Mouse (Mus musculus): ENCODE data around the gene Pum2. TPM values are rescaled to one million over a fixed set of nuclear protein-coding genes. Genes with fewer than 3 reads are reported as not detected.
"Not testable (repeated sequence)": the region's sequence is repeated elsewhere in the genome, so short reads cannot be mapped to it uniquely, and the experiment has no call there.

Pum2 gene
- polyA plus RNA-seq, 1 experiment = 46.2 TPM

- H3K36me3 ChIP-seq (ENCODE audit: control insufficient read depth, insufficient read depth, low read length) = no peaks in the 10 kb centered on the region
- H3K27me3 ChIP-seq (ENCODE audit: control insufficient read depth, insufficient read depth, low read length) = no peaks in the 10 kb centered on the region
- H3K4me3 ChIP-seq (ENCODE audit: extremely low read depth, insufficient read depth, insufficient read length) = peak overlapping the region; percentile 54
- H3K4me1 ChIP-seq (ENCODE audit: control insufficient read depth, insufficient read depth, insufficient read length) = peaks cover 4% of the 10 kb centered on the region
- TF ChIP-seq POLR2A (IDR thresholded peaks at IDR 0.05; ENCODE audit: low read depth, low read length) (no peak), CTCF (IDR thresholded peaks at IDR 0.05; ENCODE audit: extremely low read depth, insufficient read depth, insufficient read length, insufficient replicate concordance) (no peak)
- H3K27ac ChIP-seq (ENCODE audit: insufficient read depth, low read length) = no peak overlapping the region; the same call in 1 of the 2 replicates
- WGBS = under 1% methylated on average over 7 of the region's 7 CpGs
- DNase-seq (ENCODE audit: low read depth in 1 of 2, low spot score in 2 of 2) = no peak
Measured at GRCm38 (mm10) chr12:8675361-8675760, 1.4 kb downstream of the Pum2 start.

GRCm38 (mm10) chr12:8676341-8676740 is 2.4 kb downstream of the Pum2 start:
- Histone ChIP-seq H3K4me3 (ENCODE audit: extremely low read depth, insufficient read depth, insufficient read length) (no peak overlapping the region), H3K36me3 (ENCODE audit: control insufficient read depth, insufficient read depth, low read length) (no peaks in the 10 kb centered on the region), H3K27ac (ENCODE audit: insufficient read depth, low read length) (no peak overlapping the region), H3K27me3 (ENCODE audit: control insufficient read depth, insufficient read depth, low read length) (no peaks in the 10 kb centered on the region), H3K4me1 (ENCODE audit: control insufficient read depth, insufficient read depth, insufficient read length) (peaks cover 4% of the 10 kb centered on the region)
- 53% methylated on average over 6 of the region's 6 CpGs for WGBS
- no peak for DNase-seq (ENCODE audit: low read depth in 1 of 2, low spot score in 2 of 2)
- no peak for TF ChIP-seq CTCF (IDR thresholded peaks at IDR 0.05; ENCODE audit: extremely low read depth, insufficient read depth, insufficient read length, insufficient replicate concordance)
- TF ChIP-seq POLR2A (IDR thresholded peaks at IDR 0.05; ENCODE audit: low read depth, low read length) = no peak

- TF ChIP-seq CTCF (IDR thresholded peaks at IDR 0.05; ENCODE audit: extremely low read depth, insufficient read depth, insufficient read length, insufficient replicate concordance) = no peak
- TF ChIP-seq POLR2A (IDR thresholded peaks at IDR 0.05; ENCODE audit: low read depth, low read length) = no peak
- no peak overlapping the region for H3K4me3 ChIP-seq (ENCODE audit: extremely low read depth, insufficient read depth, insufficient read length)
- H3K27ac ChIP-seq (ENCODE audit: insufficient read depth, low read length) = no peak overlapping the region
- DNase-seq (ENCODE audit: low read depth in 1 of 2, low spot score in 2 of 2) = no peak
- H3K27me3 ChIP-seq (ENCODE audit: control insufficient read depth, insufficient read depth, low read length) = no peaks in the 10 kb centered on the region
- H3K4me1 ChIP-seq (ENCODE audit: control insufficient read depth, insufficient read depth, insufficient read length) = peaks cover 4% of the 10 kb centered on the region
- no peaks in the 10 kb centered on the region for H3K36me3 ChIP-seq (ENCODE audit: control insufficient read depth, insufficient read depth, low read length)
Measured at GRCm38 (mm10) chr12:8677926-8678325, 4.0 kb downstream of the Pum2 start.

GRCm38 (mm10) chr12:8684200-8684599 is 10.3 kb downstream of the Pum2 start:
- Histone ChIP-seq H3K27me3 (ENCODE audit: control insufficient read depth, insufficient read depth, low read length) (no peaks in the 10 kb centered on the region), H3K4me3 (ENCODE audit: extremely low read depth, insufficient read depth, insufficient read length) (no peak overlapping the region), H3K27ac (ENCODE audit: insufficient read depth, low read length) (no peak overlapping the region), H3K4me1 (ENCODE audit: control insufficient read depth, insufficient read depth, insufficient read length) (peaks cover 7% of the 10 kb centered on the region), H3K36me3 (ENCODE audit: control insufficient read depth, insufficient read depth, low read length) (no peaks in the 10 kb centered on the region)
- TF ChIP-seq POLR2A (IDR thresholded peaks at IDR 0.05; ENCODE audit: low read depth, low read length) = no peak
- no peak for TF ChIP-seq CTCF (IDR thresholded peaks at IDR 0.05; ENCODE audit: extremely low read depth, insufficient read depth, insufficient read length, insufficient replicate concordance)
- WGBS = 40% methylated on average over 1 of the region's 1 CpGs
- no peak for DNase-seq (ENCODE audit: low read depth in 1 of 2, low spot score in 2 of 2)

GRCm38 (mm10) chr12:8685036-8685435 is 11.1 kb downstream of the Pum2 start:
- DNase-seq (ENCODE audit: low read depth in 1 of 2, low spot score in 2 of 2) = no peak
- 96% methylated on average over 3 of the region's 3 CpGs for WGBS
- H3K36me3 ChIP-seq (ENCODE audit: control insufficient read depth, insufficient read depth, low read length) = no peaks in the 10 kb centered on the region
- TF ChIP-seq CTCF (IDR thresholded peaks at IDR 0.05; ENCODE audit: extremely low read depth, insufficient read depth, insufficient read length, insufficient replicate concordance) = no peak
- TF ChIP-seq POLR2A (IDR thresholded peaks at IDR 0.05; ENCODE audit: low read depth, low read length) = no peak
- H3K27ac ChIP-seq (ENCODE audit: insufficient read depth, low read length) = no peak overlapping the region
- H3K4me3 ChIP-seq (ENCODE audit: extremely low read depth, insufficient read depth, insufficient read length) = no peak overlapping the region
- no peaks in the 10 kb centered on the region for H3K27me3 ChIP-seq (ENCODE audit: control insufficient read depth, insufficient read depth, low read length)
- peaks cover 7% of the 10 kb centered on the region for H3K4me1 ChIP-seq (ENCODE audit: control insufficient read depth, insufficient read depth, insufficient read length)

- not testable (repeated sequence) for DNase-seq (ENCODE audit: low read depth in 1 of 2, low spot score in 2 of 2); H3K36me3 ChIP-seq (ENCODE audit: control insufficient read depth, insufficient read depth, low read length); H3K27ac ChIP-seq (ENCODE audit: insufficient read depth, low read length); H3K27me3 ChIP-seq (ENCODE audit: control insufficient read depth, insufficient read depth, low read length); H3K4me1 ChIP-seq (ENCODE audit: control insufficient read depth, insufficient read depth, insufficient read length); H3K4me3 ChIP-seq (ENCODE audit: extremely low read depth, insufficient read depth, insufficient read length)
- WGBS = 77% methylated on average over 3 of the region's 3 CpGs
Measured at GRCm38 (mm10) chr12:8689882-8690281, 15.9 kb downstream of the Pum2 start.

GRCm38 (mm10) chr12:8698895-8699294 is 25.0 kb downstream of the Pum2 start:
- no peaks in the 10 kb centered on the region; the same call in 1 of the 2 replicates for H3K4me1 ChIP-seq (ENCODE audit: control insufficient read depth, insufficient read depth, insufficient read length)
- H3K4me3 ChIP-seq (ENCODE audit: extremely low read depth, insufficient read depth, insufficient read length) = no peak overlapping the region
- H3K36me3 ChIP-seq (ENCODE audit: control insufficient read depth, insufficient read depth, low read length) = peaks cover 5% of the 10 kb centered on the region
- H3K27ac ChIP-seq (ENCODE audit: insufficient read depth, low read length) = no peak overlapping the region
- no peaks in the 10 kb centered on the region for H3K27me3 ChIP-seq (ENCODE audit: control insufficient read depth, insufficient read depth, low read length)
- no peak for TF ChIP-seq POLR2A (IDR thresholded peaks at IDR 0.05; ENCODE audit: low read depth, low read length)
- peak; percentile 65; the same call in 1 of the 2 replicates for TF ChIP-seq CTCF (IDR thresholded peaks at IDR 0.05; ENCODE audit: extremely low read depth, insufficient read depth, insufficient read length, insufficient replicate concordance)
- peak; percentile 17 to 45 for DNase-seq (ENCODE audit: low read depth in 1 of 2, low spot score in 2 of 2)
- 58% methylated on average over 2 of the region's 2 CpGs for WGBS

Measured in spleen, adult 2 months (tissue).